Comparison of ENCODE assay signal across 8 mouse cellular contexts in the genomic region with DNA sequence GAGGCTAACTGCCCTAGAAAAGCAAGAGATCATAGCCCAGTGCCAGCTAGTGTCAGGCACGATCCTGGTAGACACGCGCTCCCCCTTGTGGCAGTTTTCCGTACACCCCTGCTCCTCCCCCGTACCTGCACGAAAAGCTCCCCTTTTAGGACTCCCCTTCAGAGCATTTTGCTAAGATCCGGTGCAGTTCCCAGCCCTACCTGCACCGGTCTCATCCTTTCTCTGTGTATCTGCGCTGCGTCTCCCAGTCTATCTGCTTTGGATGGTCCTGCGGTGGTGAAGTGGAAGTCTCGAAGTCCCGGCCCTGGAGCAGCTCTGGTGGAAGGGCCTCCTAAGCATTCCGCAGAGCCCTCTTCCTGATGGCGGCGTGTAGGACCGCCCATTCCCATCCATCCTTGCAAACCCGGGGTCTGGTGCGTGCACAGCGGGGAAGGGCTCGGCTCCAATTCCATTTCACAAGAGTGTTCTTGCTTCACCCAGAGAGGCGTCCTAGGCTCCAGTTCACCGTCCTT. TPM values are rescaled to one million over a fixed set of nuclear protein-coding genes. Genes with fewer than 3 reads are reported as not detected.
DNase-seq lines count a peak whose midpoint lies in the region; ATAC-seq and TF ChIP-seq lines count a peak whose summit lies in the region.

Gene Fcor (minus strand): TSS at position 383 of the 512 bp plus-strand sequence.

- ATAC-seq in forebrain, embryonic 13.5 days, result peak; percentile 89
- ATAC-seq in liver, postnatal 0 days, result peak; percentile 66
- peak; percentile 88 for ATAC-seq in neural tube, embryonic 15.5 days (ENCODE audit: low FRiP score)

- H3K36me3 ChIP-seq in E14TG2a.4 (ENCODE audit: insufficient read depth, low read length), result no peaks in the 10 kb centered on the region
- no peaks in the 10 kb centered on the region for H3K36me3 ChIP-seq in forebrain, embryonic 13.5 days (ENCODE audit: poor library complexity, severe bottlenecking)
- no peaks in the 10 kb centered on the region for H3K36me3 ChIP-seq in liver, postnatal 0 days (replicated peaks; ENCODE audit: insufficient read depth, low read length)
- H3K36me3 ChIP-seq in neural tube, embryonic 15.5 days, result no peaks in the 10 kb centered on the region

- intact Hi-C loops in heart, postnatal 10 days (cut with DNase I), result loop anchor here (1.0 to 10.0 kb wide), 4 partner anchors 43 to 317 kb away; partner anchors contain the start of gene A430078G23Rik

- H3K9me3 ChIP-seq in E14TG2a.4 (ENCODE audit: low read length), result no peaks in the 10 kb centered on the region
- no peaks in the 10 kb centered on the region for H3K9me3 ChIP-seq in forebrain, embryonic 13.5 days (replicated peaks)
- H3K9me3 ChIP-seq in liver, postnatal 0 days (ENCODE audit: low read length), result no peaks in the 10 kb centered on the region
- H3K9me3 ChIP-seq in neural tube, embryonic 15.5 days (replicated peaks), result no peaks in the 10 kb centered on the region

- DNase-seq in c-Kit-positive CD71-positive TER-119-positive erythroid progenitor cells, embryonic 14.5 days (ENCODE audit: low spot score), result peak; percentile 66
- peak; percentile 80 to 86 for DNase-seq in heart, postnatal 10 days
- peak; percentile 56 for DNase-seq in large intestine, adult 2 months (ENCODE audit: low read depth, low spot score)
- DNase-seq in liver, postnatal 0 days, result peak; percentile 88
- peak; percentile 56 for DNase-seq in testis, postnatal 14 days (ENCODE audit: low spot score)

- peak within 1 kb of the TSS; percentile 44 for H3K27ac ChIP-seq in forebrain, embryonic 13.5 days
- H3K27ac ChIP-seq in liver, postnatal 0 days (ENCODE audit: low read depth), result peak within 1 kb of the TSS; percentile 1; the same call in 1 of the 2 replicates
- H3K27ac ChIP-seq in neural tube, embryonic 15.5 days (replicated peaks), result peak within 1 kb of the TSS; percentile 82

- TF ChIP-seq CTCF in E14TG2a.4 (conservative IDR thresholded peaks at IDR 0.05; ENCODE audit: low read length), result peak; percentile 70
- peak; percentile 95 for TF ChIP-seq CTCF in liver, postnatal 0 days (IDR thresholded peaks at IDR 0.05; ENCODE audit: low read depth)

- peak within 1 kb of the TSS; percentile 84 for H3K4me3 ChIP-seq in E14TG2a.4 (replicated peaks; ENCODE audit: low read length)
- peak within 1 kb of the TSS; percentile 52 for H3K4me3 ChIP-seq in forebrain, embryonic 13.5 days
- H3K4me3 ChIP-seq in liver, postnatal 0 days (ENCODE audit: low read depth, low read length), result peak within 1 kb of the TSS; percentile 54
- H3K4me3 ChIP-seq in neural tube, embryonic 15.5 days (replicated peaks), result peak within 1 kb of the TSS; percentile 52

- H3K9ac ChIP-seq in forebrain, embryonic 13.5 days, result peak within 1 kb of the TSS; percentile 71
- H3K9ac ChIP-seq in liver, postnatal 0 days (replicated peaks), result peak within 1 kb of the TSS; percentile 47
- H3K9ac ChIP-seq in neural tube, embryonic 15.5 days (replicated peaks), result peak within 1 kb of the TSS; percentile 56

- WGBS in forebrain, embryonic 13.5 days, result under 1% methylated on average over 23 of the region's 23 CpGs
- 2% methylated on average over 23 of the region's 23 CpGs for WGBS in large intestine, adult 2 months
- 2% methylated on average over 23 of the region's 23 CpGs for WGBS in liver, postnatal 0 days (ENCODE audit: insufficient replicate concordance)
- WGBS in neural tube, embryonic 15.5 days, result under 1% methylated on average over 23 of the region's 23 CpGs

- peaks cover 42% of the 10 kb centered on the region for H3K4me1 ChIP-seq in E14TG2a.4 (replicated peaks; ENCODE audit: low read depth, low read length)
- H3K4me1 ChIP-seq in forebrain, embryonic 13.5 days, result peaks cover 7% of the 10 kb centered on the region
- peaks cover 8% of the 10 kb centered on the region for H3K4me1 ChIP-seq in liver, postnatal 0 days (ENCODE audit: insufficient read depth)
- H3K4me1 ChIP-seq in neural tube, embryonic 15.5 days, result peaks cover 19% of the 10 kb centered on the region

- H3K4me2 ChIP-seq in forebrain, embryonic 13.5 days, result peak within 1 kb of the TSS; percentile 62
- H3K4me2 ChIP-seq in liver, postnatal 0 days (ENCODE audit: low read depth, low read length), result peak within 1 kb of the TSS; percentile 82
- H3K4me2 ChIP-seq in neural tube, embryonic 15.5 days, result peak within 1 kb of the TSS; percentile 73

- no peaks in the 10 kb centered on the region for H3K27me3 ChIP-seq in E14TG2a.4 (ENCODE audit: insufficient read depth, low read length)
- no peaks in the 10 kb centered on the region for H3K27me3 ChIP-seq in forebrain, embryonic 13.5 days
- H3K27me3 ChIP-seq in liver, postnatal 0 days (ENCODE audit: insufficient read depth, low read length), result no peaks in the 10 kb centered on the region
- no peaks in the 10 kb centered on the region for H3K27me3 ChIP-seq in neural tube, embryonic 15.5 days (replicated peaks)

- TF ChIP-seq EP300 in liver, postnatal 0 days (IDR thresholded peaks at IDR 0.05; ENCODE audit: low read depth), result 0 out of 2 replicates have a peak, but pooled peaks have one; percentile 11

RNA-seq across cellular contexts. Expression of gene Fcor, which starts in this region (rescaled TPM):
- polyA plus RNA-seq in forebrain, embryonic 13.5 days (2015; fragmentation: Nextera tagmentation; extraction: Ambion mirVana), result 6.5 and 9.0 TPM in 2 replicates
- 1 to 10 TPM; 1.3 to 1.6 TPM for total RNA-seq in heart, postnatal 10 days (2021)
- polyA plus RNA-seq in large intestine, adult 2 months (2012; rRNA removed), result 3.6 and 5.8 TPM in 2 replicates
- polyA plus RNA-seq in liver, postnatal 0 days (2015; fragmentation: Nextera tagmentation; extraction: Ambion mirVana), result 2.7 and 3.4 TPM in 2 replicates
- 21.7 and 22.8 TPM in 2 replicates for polyA plus RNA-seq in neural tube, embryonic 15.5 days (2015; fragmentation: Nextera tagmentation; extraction: Ambion mirVana)

Comparison
In these comparisons a context has a peak if more than half of its experiments do, and no peak if none do; other contexts are left out.
1. Peak in every context shown above with its lines: DNase-seq, ATAC-seq, H3K4me3 ChIP-seq and H3K27ac ChIP-seq.
2. H3K27ac ChIP-seq: peak in every context shown above with its lines; median percentile 82 in neural tube, embryonic 15.5 days; 44 in forebrain, embryonic 13.5 days; 1 in liver, postnatal 0 days.